Mouse (Mus musculus): ENCODE results near the gene Hpse.

The Hpse gene

DNA sequence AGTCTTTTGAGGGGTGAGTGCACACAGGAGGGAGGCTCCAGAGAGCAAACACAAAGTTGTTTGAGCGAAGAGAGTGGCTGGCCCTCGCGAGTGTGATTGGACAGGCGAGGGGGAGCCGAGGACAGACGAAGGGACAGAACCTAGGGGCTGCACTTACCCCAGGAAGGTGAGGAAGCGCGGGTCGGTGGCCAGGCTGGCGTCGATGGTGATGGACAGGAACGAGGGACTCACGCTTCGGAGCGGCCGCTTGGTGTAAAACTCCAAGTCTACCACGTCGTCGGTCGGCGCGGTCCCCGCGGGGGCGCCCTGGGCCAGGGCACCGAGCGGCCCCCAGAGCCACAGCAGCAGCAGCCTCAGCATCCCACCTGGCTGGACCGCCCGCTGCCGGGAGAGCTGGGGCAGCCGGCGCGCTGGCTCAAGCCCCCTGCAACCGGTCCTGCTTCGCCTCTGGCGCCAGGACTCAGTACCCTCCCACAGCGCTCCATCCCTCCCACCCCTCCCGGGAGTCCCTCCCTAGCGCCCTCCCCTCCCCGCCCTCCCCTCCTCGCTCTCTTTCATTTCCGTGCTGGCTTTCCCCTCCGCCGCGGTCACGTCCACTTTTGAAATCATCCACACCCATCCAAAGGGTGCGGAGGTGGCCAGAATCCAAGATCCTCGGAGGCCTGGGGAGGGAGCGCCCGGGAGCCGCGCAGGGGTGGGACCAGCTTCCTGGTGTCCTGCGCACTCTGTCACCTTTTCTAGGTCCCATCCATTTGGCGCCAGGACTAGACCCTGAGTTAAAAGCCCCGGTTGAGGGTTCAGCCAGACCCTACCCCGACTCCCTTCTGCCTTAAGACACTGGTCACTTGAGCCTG is at the start of gene Hpse:
Gene Hpse (minus strand): TSS at position 482 of the 854 bp plus-strand sequence.
- no peak for DNase-seq (ENCODE audit: low read depth, low spot score)

DNA sequence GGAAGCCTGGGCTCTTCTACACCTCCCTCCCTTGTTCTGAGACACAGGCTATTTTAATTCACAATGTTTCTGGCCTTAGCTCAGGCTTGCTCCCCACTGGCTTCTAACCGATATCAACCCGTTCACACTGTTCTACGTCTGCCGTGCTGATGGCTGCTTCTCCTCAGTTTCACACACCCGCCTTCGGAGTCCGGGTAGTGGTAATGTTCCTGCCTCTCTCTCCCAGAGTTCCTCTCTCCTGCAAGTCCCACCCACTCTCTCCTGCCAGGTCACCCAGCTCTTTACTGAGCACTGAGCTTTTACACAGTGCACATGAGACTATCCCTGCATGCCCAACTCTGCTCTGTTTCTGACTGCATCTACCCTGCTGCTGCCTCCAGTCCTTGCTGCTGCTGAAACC is 46.5 kb upstream of the Hpse start:
- DNase-seq (ENCODE audit: low read depth, low spot score), result no peak

GRCm38 (mm10) chr5:100761736-100762135 is 42.2 kb upstream of the Hpse start:
- no peak for DNase-seq (ENCODE audit: low read depth, low spot score)

DNA sequence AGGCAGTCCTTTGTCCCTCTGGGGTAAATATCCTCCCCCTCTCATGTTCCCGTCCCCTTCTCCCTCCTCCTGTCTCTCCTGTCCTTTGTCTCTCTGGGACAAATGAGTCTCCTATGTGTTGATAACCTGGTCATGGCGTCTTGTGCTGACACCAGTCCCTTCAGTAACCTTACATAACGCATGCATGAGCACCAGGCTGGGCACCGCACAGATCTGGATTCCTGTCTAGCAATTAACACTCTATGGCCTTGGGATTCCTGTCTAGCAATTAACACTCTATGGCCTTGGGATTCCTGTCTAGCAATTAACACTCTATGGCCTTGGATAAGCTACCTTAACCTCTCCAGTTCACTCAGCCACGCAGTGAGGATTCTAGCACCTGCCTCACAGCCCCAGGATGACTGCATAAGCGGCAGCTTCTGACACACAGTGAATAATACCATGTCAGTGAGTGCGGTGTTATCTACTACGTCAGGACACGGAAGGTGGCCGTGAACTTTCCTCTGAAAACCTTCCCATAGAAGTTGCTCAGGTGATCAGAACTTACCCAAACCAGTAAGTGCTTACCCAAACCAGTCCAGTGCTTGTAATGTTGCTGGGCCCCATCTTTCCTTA is 40.6 kb upstream of the Hpse start:
- no peak for DNase-seq (ENCODE audit: low read depth, low spot score)

DNA sequence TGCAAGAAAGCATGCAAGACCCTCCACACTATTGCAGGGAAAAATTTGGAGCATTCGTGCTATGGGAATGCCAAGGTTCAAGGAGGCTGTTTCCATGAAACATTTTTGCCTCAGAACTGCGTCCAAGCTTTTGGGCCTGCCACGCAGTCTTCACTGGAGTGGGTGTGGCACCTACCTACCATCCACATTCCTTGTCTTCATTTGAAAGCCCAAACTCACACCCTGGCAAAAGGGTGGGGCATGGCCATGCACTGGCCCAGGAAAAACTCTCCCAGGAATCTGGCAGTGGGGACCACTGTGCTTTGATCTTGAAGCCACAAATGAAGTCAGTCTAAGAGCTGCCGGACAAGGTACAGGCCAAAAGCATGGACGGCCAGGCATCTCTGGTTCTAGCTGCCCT is 38.6 kb upstream of the Hpse start:
- DNase-seq (ENCODE audit: low read depth, low spot score), result no peak

- DNase-seq (ENCODE audit: low read depth, low spot score), result no peak
These were observed 33.9 kb upstream of the Hpse start for GRCm38 (mm10) chr5:100753407-100753806.

DNA sequence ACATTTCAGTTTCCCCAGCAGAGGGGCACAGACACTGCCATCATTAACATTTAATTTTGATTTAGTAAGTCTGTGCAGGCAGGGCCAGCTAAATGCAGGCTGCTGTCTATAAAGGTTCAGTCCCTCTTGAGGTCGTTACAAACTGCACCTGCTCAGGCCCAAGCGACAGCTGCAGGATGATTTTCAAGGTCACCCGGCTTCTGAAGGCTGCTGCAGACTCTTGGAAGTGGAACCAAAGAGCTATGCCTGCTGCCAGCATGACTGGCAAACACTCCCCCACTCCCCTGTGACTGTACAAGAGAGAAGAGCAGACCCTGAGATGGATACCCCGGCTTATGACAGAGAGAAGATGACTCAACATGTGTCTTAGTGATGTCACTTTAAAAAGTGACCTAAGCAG is 32.1 kb upstream of the Hpse start:
- no peak for DNase-seq (ENCODE audit: low read depth, low spot score)

GRCm38 (mm10) chr5:100750617-100751255 is 31.2 kb upstream of the Hpse start:
- DNase-seq (ENCODE audit: low read depth, low spot score), result no peak

- no peak for DNase-seq (ENCODE audit: low read depth, low spot score)
These were observed 19.3 kb upstream of the Hpse start for GRCm38 (mm10) chr5:100738802-100739201.

DNA sequence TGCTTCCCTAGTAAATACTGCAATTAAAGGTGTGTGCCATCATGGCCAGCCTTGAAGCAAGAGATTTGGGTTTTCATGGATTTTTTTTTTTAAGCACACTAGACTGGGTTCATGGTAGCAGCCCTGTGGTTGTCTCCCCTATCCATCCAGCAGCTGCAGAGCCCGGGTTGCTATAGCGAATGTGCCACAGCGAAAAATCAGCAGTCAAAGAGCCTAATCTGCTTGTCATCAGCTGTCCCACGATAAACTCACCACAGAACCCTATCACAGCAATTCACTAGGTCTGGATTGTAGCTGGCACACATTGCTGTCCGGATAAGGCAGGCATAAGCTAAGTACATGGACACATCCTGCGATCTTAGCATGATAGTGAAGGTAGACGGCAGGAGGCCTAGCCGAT is 17.4 kb upstream of the Hpse start:
- no peak for DNase-seq (ENCODE audit: low read depth, low spot score)

DNA sequence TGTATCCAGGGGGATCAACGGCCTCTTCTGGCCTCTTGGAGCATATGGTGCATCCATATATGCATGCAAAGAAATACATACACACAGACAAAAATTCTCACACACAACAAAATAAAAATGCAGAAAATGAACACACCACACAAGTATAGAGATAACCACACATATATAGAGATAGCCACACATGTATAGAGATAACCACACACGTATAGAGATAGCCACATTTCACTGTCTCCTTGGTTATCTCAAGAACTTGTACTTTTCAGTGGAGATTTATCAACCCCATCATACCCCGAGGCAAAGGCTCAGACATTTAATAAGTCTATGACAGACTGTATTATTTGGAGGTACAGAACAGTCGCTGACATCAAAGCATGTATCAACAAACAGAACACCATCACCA is 15.0 kb upstream of the Hpse start:
- no peak for DNase-seq (ENCODE audit: low read depth, low spot score)

DNA sequence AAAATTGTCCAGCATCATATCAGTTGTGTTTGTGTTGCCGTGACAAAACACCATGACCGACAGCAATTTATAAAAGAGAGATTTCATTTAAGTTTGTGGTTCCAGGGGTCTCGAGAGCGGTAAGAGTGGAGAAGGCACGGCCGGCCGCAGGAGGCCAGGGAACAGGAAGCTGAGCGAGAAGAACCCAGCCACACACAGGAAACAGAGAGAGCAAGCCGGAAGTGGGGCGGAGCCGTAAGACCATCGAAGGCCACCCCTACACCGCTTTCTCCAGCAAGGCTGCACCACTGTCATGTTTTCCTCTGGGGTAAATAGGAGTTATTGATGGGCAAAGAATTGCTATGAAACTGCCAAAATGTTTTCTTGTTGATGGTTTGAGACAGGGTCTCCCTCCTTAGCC is 9.2 kb upstream of the Hpse start:
- DNase-seq (ENCODE audit: low read depth, low spot score), result no peak

- DNase-seq (ENCODE audit: low read depth, low spot score), result no peak
These were observed 6.5 kb upstream of the Hpse start for GRCm38 (mm10) chr5:100726001-100726400.

DNA sequence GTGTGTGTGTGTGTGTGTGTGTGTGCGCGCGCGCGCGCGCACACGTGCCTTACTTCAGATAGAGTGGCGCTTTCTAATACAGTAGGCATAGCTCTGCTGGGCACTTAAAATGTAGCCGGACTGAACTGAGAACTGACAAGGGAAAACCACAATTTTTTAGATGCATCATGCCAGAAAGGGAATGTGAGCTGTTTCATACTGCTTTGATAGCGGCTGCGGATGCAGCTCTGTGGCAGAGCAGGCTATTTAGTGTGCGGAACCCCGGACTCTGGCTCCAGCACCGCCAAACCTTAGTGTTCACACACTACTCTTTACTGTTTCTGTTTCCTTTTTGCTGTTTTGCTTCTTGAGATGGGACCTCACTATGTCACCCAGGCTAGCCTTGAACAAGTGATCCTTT is 2.8 kb downstream of the Hpse start:
- DNase-seq (ENCODE audit: low read depth, low spot score), result no peak

DNA sequence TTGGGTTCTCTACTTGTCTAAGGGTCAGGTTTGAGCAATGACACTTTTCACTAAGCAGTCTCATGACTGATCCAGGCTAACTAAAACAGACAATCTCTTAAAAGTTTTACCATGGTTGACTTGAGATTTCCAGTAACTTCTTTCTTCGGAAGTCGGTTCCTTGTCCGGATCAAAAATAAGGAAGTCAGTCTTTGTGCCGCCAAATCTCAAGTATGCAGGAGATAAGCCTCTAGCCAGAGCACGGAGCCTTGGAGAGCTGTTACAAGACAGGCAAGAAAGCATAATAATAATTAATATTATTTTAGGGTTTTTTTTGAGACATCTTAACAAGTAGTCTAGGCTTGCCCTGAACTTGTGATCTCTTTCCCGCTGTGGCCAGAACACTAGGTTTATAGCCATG is 8.3 kb downstream of the Hpse start:
- no peak for DNase-seq (ENCODE audit: low read depth, low spot score)

GRCm38 (mm10) chr5:100710012-100710411 is 9.5 kb downstream of the Hpse start:
- no peak for DNase-seq (ENCODE audit: low read depth, low spot score)

GRCm38 (mm10) chr5:100709035-100709434 is 10.5 kb downstream of the Hpse start:
- DNase-seq (ENCODE audit: low read depth, low spot score), result no peak

- DNase-seq (ENCODE audit: low read depth, low spot score), result no peak
These were observed 12.8 kb downstream of the Hpse start for GRCm38 (mm10) chr5:100706675-100707074.

DNA sequence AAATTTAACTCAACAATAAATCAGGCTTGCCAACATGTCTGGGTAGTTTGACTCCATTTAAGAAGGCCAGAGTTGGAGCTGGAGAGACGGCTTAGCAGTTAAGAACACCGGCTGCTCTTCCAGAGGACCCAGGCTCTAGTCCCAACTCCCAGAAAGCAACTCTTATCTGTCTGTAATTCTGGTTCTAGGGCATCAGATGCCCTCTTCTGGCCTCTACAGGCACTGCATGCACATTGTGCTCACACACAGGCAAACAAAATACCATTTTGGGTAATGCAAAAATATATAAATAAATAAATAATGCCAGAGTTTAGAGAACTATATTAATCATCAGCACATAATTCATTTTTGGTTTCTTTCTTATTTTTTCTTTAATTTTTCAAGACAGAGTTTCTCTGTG is 15.2 kb downstream of the Hpse start:
- no peak for DNase-seq (ENCODE audit: low read depth, low spot score)

DNA sequence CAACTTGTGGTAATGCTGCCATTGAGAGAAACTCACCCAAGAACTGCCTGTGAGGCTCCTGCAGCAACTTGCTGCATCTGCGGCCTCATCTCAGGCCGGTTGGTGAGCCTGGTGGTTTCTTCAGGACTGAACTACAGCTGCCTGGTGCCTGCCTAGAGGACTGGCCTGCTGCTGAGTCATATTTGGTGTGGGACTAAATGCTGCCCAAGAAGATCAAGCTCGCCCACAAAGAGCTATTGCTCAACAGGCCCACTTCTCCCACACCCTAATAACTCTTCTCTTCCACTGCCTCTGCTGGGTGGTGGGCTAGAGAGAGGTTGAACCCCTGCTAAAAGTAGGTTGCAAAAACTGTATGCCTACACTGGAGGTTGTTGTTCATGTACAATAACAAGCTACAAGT is 17.2 kb downstream of the Hpse start:
- no peak for DNase-seq (ENCODE audit: low read depth, low spot score)

GRCm38 (mm10) chr5:100700861-100701620 is 18.5 kb downstream of the Hpse start:
- no peak for DNase-seq (ENCODE audit: low read depth, low spot score)

- DNase-seq (ENCODE audit: low read depth, low spot score), result no peak
These were observed 21.6 kb downstream of the Hpse start for GRCm38 (mm10) chr5:100697886-100698285.
